Mouse (Mus musculus): ENCODE results near the gene Ubxn6.

GRCm38 (mm10) chr17:56057381-56058120 is 17.3 kb downstream of the Ubxn6 start:
- TF ChIP-seq CTCF (IDR thresholded peaks at IDR 0.05; ENCODE audit: low read depth, low read length) (no peak), EP300 (IDR thresholded peaks at IDR 0.05; ENCODE audit: insufficient read depth, low read depth, low read length) (no peak)

Measured in ES-Bruce4 (cell line).